Mouse (Mus musculus) neural tube, embryonic 12.5 days (tissue): ENCODE results near the gene Zfyve26. TPM values are rescaled to one million over a fixed set of nuclear protein-coding genes. Genes with fewer than 3 reads are reported as not detected.
"Not testable (repeated sequence)": the region's sequence is repeated elsewhere in the genome, so short reads cannot be mapped to it uniquely, and the experiment has no call there.

Experiments
- ATAC-seq: fragments of 200-750 bp; cut with Nextera tagmentation; 2 replicates; pipeline ENCODE4 v1.8.0; 2017; ENCODE audit warnings: low read depth, mild to moderate bottlenecking, moderate TSS enrichment, moderate library complexity; ENCODE audit not compliant: low FRiP score
- H3K27ac ChIP-seq: fragments of 300-500 bp; sonication (generic); 2 replicates; pipeline ENCODE4 v1.5.1; 2016
- H3K27me3 ChIP-seq: fragments of 300-500 bp; sonication (generic); replicated peaks from 2 replicates; pipeline ENCODE4 v1.6.1; 2016; ENCODE audit warnings: mild to moderate bottlenecking
- H3K36me3 ChIP-seq: fragments of 300-500 bp; sonication (generic); 2 replicates; pipeline ENCODE4 v1.6.1; 2016; ENCODE audit warnings: mild to moderate bottlenecking
- H3K4me1 ChIP-seq: fragments of 300-500 bp; sonication (generic); 2 replicates; pipeline ENCODE4 v1.6.1; 2016
- H3K4me2 ChIP-seq: fragments of 300-500 bp; sonication (generic); replicated peaks from 2 replicates; pipeline ENCODE4 v1.6.1; 2016; ENCODE audit warnings: mild to moderate bottlenecking
- H3K4me3 ChIP-seq: fragments of 300-500 bp; sonication (generic); 2 replicates; pipeline ENCODE4 v1.5.1; 2016
- H3K9ac ChIP-seq: fragments of 300-500 bp; sonication (generic); 2 replicates; pipeline ENCODE4 v1.6.1; 2016; ENCODE audit warnings: mild to moderate bottlenecking
- H3K9me3 ChIP-seq: fragments of 300-500 bp; sonication (generic); 2 replicates; pipeline ENCODE4 v1.6.1; 2016; ENCODE audit warnings: mild to moderate bottlenecking
- WGBS: fragments of 180-500 bp; shearing (Covaris S2); methylation state at CpG from one replicate; pipeline ENCODE4 v1.1.7; 2016; 5-methylcytosine and 5-hydroxymethylcytosine counted together
- polyA plus RNA-seq: library from polyadenylated mRNA; unstranded; fragments of >200 nt; fragmentation: Nextera tagmentation; extraction: Ambion mirVana; gene quantifications from 2 replicates; pipeline ENCODE4 v1.2.1, GENCODE M21; 2016

Zfyve26 gene
- polyA plus RNA-seq, 1 experiment from 2014 or later, result 12.0 TPM

GRCm38 (mm10) chr12:79191701-79192100 lies 104.4 kb downstream of the Zfyve26 start:
- Histone ChIP-seq H3K4me2 (peak overlapping the region; percentile 84), H3K9me3 (no peaks in the 10 kb centered on the region), H3K27ac (no peak overlapping the region), H3K4me1 (peaks cover 11% of the 10 kb centered on the region), H3K27me3 (no peaks in the 10 kb centered on the region), H3K4me3 (peak overlapping the region; percentile 55), H3K9ac (peak overlapping the region; percentile 66), H3K36me3 (peaks cover 14% of the 10 kb centered on the region; the same call in 1 of the 2 replicates)
- 7% methylated on average over 14 of the region's 14 CpGs for WGBS
- peak; percentile 85 for ATAC-seq

DNA sequence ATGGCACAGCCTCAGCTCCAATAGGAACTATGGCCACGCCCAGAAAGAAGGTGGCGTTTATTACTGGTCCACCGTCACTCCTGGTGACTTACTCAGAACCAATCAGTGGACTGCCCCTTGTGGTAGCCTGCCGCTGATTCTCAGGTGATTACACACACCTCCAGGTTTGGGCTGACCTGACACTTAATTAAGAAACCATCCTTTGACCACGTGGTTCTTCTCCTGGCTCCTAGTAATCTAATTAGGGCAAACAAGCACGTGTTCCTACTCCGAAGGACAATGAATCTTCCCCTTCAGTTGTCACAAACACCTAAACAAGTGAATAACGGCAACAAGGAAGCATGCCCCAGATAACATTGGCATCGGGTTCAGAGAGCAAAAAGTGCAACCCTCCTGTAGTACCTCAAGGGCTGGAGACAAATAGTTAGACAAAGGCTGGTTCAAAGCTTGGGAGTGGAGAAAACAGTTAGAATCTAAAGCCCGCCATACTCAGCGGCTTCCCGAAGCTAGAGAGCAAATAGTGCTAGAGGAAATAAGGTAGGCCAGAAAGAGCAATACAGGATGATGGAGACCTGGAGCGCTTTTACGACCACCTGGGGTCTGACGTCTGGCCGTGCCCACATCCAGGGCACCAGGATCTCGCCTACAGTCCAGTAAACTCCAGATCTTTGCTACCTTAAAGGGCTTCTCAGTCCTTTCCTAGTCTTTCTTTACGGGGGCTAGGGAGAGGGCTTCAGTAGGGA lies 105.0 kb downstream of the Zfyve26 start:
- Histone ChIP-seq H3K9me3 (no peaks in the 10 kb centered on the region), H3K27ac (no peak overlapping the region), H3K4me2 (peak overlapping the region; percentile 84), H3K4me3 (peak overlapping the region; percentile 55), H3K27me3 (no peaks in the 10 kb centered on the region), H3K9ac (peak overlapping the region; percentile 66), H3K36me3 (peaks cover 20% of the 10 kb centered on the region), H3K4me1 (peaks cover 11% of the 10 kb centered on the region)
- peak; percentile 94 for ATAC-seq
- under 1% methylated on average over 18 of the region's 18 CpGs for WGBS

DNA sequence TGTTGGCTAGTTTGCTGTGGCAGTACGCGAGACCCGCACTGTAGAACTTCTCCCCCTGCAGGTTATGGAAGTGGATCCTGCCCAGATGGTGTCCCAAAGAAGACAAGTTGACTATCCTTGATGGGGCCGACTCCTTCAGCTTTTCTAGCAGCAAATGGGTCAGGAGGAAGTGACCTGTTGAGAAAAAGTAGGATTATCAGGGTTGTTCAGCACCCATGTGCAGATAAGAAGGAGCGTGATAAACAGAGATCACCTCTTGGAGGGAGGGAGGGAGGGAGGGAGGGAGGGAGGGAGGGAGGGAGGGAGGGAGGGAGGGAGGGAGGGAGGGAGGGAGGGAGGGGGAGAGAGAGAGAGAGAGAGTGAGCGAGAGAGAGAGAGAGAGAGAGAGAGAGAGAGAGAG lies 110.9 kb downstream of the Zfyve26 start:
- not testable (repeated sequence) for ATAC-seq, H3K4me2 ChIP-seq, H3K4me1 ChIP-seq, H3K4me3 ChIP-seq, H3K27ac ChIP-seq, H3K9me3 ChIP-seq, H3K27me3 ChIP-seq, H3K9ac ChIP-seq
- H3K36me3 ChIP-seq, result peaks cover 66% of the 10 kb centered on the region
- WGBS, result 93% methylated on average over 5 of the region's 6 CpGs

Other genes starting within 250 kb of the Zfyve26 start
- gene Pigh, start 206.7 kb downstream of the Zfyve26 start, polyA plus RNA-seq, result 24.5 and 26.8 TPM in 2 replicates
- 17.1 and 20.2 TPM in 2 replicates for gene Arg2, start 165.5 kb downstream of the Zfyve26 start, polyA plus RNA-seq
- 133 and 135 TPM in 2 replicates for gene Vti1b, start 123.6 kb downstream of the Zfyve26 start, polyA plus RNA-seq
- gene Rdh11, start 104.0 kb downstream of the Zfyve26 start, polyA plus RNA-seq, result 21.7 and 23.5 TPM in 2 replicates
- 0.78 and 0.93 TPM in 2 replicates for gene Rdh12, start 87.4 kb downstream of the Zfyve26 start, polyA plus RNA-seq
- 4.5 and 5.1 TPM in 2 replicates for gene Rad51b, start 978 bp upstream of the Zfyve26 start, polyA plus RNA-seq